Mouse (Mus musculus): ENCODE data around the gene Nr2e1.

- TF ChIP-seq CTCF (IDR thresholded peaks at IDR 0.05; ENCODE audit: low read depth) = no peak
- no peak for TF ChIP-seq EP300 (IDR thresholded peaks at IDR 0.05; ENCODE audit: low read depth)
Observed at GRCm38 (mm10) chr10:42580131-42580950, 3.1 kb downstream of the Nr2e1 start.

Data from liver, postnatal 0 days (tissue).